Mouse (Mus musculus): ENCODE results near the gene Ppp2r1b.

Gene Ppp2r1b

GRCm38 (mm10) chr9:50836097-50836496, 9.0 kb upstream of the Ppp2r1b start:
- no peak for DNase-seq (ENCODE audit: low spot score in 2 of 2)

DNA sequence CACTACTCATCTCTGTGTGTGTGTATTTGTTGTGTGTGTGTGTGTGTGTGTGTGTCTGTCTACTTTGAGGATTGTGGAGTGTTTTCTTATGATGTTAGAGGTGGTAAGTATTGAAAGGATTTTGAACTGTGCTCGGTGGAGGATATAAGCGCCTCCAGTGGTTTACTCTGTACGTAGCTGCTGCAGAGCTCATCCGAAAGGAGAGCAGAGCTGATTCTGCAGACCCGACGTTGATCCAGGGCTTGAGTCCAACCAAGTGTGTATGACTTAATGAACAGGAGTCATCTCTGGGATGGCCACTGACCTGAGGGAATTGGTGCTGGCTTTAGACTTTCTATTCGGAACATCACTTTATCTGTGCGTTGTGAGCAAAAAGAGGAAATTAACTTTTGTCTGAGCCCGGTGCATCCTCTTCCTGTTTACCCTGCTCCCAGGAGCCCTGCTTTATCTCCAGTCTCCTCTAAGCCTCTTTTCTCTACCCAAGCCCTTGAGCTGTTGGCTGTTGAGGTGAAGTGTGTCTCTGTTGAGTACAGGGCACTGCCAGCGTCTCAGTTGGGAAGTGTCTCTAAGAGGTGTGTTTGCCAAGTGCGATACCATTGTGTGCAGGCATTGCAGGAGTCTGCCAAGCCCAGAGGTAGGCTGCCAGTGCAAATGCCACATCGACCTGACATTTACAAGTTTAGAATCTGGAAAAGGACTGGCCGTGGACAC, 3.9 kb upstream of the Ppp2r1b start:
- DNase-seq (ENCODE audit: low spot score in 2 of 2) = peak; percentile 26 to 37

DNA sequence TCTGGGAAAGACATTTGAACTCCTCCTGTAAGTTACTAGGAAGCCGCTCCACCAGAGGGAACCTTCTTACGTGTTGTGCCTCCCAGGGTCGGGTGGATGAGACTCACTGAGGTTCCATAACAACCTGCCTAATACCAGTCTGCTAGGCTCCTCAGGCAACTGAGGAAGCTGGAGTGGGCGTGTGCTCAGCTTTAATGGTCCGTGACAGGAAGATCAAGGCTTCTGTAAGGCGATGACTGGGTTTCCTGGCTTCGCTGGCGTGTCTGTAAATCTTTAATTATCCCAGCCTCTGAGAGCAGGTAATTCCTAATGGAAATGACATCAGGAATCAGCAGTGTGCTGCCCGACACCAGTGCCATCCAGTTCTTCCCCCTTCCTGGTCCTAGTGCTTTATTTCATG, 446 bp downstream of the Ppp2r1b start:
- DNase-seq (ENCODE audit: low spot score in 2 of 2) = no peak

GRCm38 (mm10) chr9:50847133-50847532, 2.0 kb downstream of the Ppp2r1b start:
- no peak for DNase-seq (ENCODE audit: low spot score in 2 of 2)

DNA sequence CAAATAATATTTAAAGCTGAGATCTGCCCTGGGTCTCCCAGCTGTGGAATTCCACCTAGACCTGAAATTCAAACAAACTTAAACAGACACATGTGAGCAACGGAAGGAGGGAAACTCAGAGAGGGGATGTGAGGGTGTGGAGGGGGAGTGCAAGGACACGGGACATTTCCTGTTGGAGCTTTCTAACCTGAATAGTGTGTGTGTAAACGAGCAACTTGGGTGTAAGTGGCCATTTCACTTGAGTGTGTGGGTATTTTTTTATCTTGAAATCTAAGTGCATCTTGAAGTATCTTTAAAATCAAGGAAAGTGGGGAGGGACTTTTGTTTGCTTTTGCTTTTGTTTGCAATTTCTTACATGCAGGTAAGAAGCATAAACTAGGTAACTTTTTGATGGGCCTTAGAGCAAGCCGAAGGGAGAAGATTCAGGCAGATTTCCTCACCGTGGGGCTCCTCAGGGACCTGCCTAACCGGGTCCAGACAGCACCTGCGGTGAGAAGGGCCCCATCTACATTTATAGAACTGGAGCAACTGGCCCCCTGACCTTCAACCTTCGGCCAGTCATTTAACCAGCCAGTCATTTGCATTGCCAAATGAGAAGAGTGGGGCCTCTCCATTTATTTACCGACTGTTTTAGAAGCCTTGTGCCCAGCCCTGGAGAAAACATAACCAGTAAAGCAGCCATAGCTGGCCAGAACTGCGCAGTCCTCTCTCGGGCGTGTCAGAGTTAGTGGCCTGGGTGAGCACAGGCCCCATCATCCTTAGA, 2.7 kb downstream of the Ppp2r1b start:
- no peak for DNase-seq (ENCODE audit: low spot score in 2 of 2)

GRCm38 (mm10) chr9:50848821-50849220, 3.7 kb downstream of the Ppp2r1b start:
- DNase-seq (ENCODE audit: low spot score in 2 of 2) = no peak

DNA sequence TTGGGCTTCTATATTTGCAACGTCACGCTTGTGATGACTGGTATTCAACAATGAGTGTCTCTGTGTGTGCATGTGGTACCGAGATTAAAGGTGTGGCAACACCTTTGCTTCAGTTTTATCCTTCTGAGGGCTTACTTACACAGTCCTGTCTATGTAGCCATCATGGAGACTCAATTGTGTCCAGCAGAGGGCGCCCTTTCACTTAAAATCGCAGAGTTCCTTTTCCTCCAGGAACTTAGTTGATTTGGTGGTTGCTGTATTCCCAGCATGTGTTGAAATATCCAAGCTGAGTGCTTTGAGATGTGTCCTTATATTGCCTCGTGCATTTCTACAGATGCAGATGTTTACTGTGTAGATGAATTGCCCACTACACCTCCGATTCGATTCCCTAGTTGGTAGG, 4.1 kb downstream of the Ppp2r1b start:
- peak; percentile 65 to 79 for DNase-seq (ENCODE audit: low spot score in 2 of 2)

DNA sequence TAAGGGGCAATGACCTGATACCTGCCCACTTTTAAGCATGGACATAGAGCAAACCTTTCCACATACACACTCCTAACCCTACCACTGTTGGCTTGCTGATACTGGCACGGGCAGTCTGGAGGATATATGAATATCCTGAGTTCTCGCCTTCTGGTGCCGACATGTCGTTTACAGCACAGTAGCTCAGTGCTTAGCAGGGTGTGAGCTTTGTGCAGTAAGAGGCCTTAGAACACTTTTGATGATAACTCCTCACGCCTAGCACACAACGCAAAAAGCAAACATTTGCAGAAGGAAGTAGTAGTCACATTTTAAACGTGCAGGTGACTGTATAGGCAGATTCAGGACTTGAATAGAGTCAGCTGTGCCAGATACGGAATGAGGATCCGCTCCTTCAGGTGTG, 4.7 kb downstream of the Ppp2r1b start:
- DNase-seq (ENCODE audit: low spot score in 2 of 2) = no peak

GRCm38 (mm10) chr9:50850271-50850670, 5.2 kb downstream of the Ppp2r1b start:
- DNase-seq (ENCODE audit: low spot score in 2 of 2) = no peak

- DNase-seq (ENCODE audit: low spot score in 2 of 2) = peak; percentile 21 to 43
These were observed 5.6 kb downstream of the Ppp2r1b start for GRCm38 (mm10) chr9:50850713-50851112.

- DNase-seq (ENCODE audit: low spot score in 2 of 2) = peak in 1 of 2 experiments; percentile 53
These were observed 7.7 kb downstream of the Ppp2r1b start for GRCm38 (mm10) chr9:50852634-50853349.

DNA sequence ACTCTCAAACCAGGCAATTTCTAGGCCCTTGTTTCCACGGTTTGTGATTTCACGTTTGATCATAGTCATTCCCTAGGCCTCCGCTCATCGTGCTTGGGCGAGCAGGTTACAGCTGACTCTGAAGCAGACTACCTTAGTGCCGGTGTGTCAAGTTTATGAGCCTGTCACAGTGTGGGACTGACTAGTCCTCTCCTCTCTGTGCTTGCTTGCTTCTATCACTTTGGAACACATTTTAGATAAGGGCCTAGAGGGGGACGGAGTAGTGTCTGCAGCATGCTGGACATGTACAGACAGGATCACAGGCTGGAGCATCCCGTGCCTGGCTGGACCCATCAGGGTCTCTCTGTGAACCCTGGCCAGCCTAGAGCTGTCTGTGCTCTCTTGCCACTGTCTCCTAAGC, 9.3 kb downstream of the Ppp2r1b start:
- peak; percentile 24 to 60 for DNase-seq (ENCODE audit: low spot score in 2 of 2)

DNA sequence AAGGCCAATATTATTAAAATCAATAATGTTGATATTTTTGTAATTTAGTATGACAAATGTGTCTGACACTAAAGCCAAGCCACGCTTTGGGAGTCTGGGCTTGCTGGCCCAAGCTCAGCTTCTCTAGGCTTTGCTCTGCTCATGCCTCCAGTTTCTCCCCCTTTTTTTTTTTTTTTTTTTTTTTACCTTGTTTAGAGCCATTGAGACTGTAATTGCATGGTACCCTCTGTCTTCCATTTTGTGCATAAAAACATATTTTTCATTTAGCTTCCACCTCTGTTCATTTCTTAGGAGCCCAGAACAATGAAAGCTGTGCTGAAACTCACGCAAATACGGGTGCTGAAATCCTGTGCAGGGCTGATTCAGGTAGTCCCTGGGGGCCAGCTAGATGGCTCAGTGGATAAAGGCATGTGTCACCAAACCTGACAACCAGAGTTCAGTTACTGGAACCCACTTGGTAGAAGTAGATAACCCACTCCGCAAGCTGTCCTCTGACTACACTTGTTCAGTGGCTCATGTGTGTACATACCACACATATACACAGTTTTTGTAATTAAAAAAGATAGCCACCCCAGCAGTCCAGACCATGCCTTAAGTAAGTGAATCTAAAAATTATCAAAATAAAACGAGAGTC, 10.1 kb downstream of the Ppp2r1b start:
- DNase-seq (ENCODE audit: low spot score in 2 of 2) = peak in 1 of 2 experiments; percentile 31

DNA sequence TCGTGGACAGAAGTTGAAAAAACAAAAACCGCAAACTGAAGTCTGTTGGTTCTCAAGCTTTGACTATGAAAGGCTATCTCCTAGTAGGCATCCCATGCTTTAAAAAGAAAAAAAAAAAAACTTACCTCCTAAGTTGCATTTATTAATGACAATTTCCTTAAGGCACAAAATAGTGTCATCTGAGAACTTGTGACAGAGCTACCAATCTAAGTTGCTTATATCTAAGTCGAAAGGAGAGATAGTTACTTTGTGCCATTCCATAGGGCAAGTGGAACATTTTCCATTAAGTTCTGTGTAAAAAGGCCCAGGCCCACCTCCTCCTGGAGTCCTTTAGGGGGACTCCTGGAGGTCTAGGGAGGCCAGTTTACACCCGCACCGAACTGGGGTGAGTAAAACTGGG, 10.7 kb downstream of the Ppp2r1b start:
- no peak for DNase-seq (ENCODE audit: low spot score in 2 of 2)

DNA sequence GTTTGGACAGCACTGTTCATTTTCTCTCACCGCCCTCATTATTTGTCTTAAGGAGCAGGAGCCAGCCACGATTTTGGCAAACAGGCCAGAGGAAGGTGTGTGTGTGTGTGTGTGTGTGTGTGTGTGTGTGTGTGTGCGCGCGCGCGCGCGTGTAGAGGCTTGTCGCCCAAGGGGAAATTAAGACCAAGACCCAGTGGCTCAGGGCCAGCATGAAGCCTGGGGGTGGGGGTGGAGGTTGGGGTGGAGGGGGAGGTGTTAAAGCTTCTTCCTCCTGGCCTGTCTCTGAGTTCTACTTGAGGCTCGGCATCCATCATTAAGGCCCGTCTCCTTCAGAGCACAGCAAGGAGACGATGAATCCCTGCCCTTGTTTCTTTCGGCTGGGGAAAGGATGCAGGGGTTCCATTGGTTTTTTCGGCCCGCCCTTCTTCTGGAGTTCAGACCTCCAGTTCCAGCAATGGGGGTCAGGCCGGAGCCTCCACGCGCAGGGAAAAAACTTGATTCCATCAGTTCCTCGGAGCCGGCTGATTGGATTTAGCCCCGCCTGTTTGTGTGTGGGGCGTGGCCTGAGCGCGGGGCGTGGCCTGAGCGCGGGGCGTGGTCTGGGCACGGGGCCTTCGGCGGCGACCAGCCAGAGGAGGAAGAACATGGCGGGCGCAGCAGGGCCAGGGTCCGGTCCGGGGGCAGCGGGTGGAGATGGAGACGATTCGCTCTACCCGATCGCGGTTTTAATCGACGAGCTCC, 11.4 kb downstream of the Ppp2r1b start:
- peak; percentile 88 to 92 for DNase-seq (ENCODE audit: low spot score in 2 of 2)

GRCm38 (mm10) chr9:50857082-50857641, 12.1 kb downstream of the Ppp2r1b start:
- no peak for DNase-seq (ENCODE audit: low spot score in 2 of 2)

GRCm38 (mm10) chr9:50858681-50859080, 13.6 kb downstream of the Ppp2r1b start:
- DNase-seq (ENCODE audit: low spot score in 2 of 2) = no peak

DNA sequence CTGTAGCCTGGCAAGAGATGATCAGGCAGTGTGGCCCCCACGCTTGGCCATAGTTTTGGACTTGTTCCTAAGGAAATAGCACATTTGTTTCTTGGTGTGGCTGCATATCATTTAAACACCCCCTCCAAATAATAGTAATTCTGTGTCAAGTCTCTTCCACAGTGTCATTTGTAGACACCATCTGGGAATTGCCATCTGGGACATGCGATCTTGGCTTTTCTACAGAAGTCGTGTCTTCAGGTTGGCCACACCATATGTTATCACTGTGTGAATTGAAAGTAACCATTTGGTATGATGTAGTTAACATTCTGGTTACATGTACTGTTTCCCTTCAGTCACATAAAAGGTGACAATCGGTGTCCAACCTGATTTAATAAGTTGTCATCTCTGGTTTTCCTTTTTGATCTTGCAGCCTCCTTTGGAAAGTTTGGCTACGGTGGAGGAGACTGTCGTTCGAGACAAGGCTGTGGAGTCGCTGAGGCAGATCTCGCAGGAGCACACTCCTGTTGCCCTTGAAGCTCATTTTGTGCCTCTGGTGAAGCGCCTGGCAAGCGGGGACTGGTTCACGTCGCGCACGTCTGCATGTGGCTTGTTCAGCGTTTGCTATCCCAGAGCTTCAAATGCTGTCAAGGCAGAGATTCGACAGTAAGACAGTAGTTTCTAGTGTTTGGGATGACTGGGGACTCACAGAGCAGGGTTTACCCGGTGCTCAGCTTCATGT, 16.2 kb downstream of the Ppp2r1b start:
- no peak for DNase-seq (ENCODE audit: low spot score in 2 of 2)

DNA sequence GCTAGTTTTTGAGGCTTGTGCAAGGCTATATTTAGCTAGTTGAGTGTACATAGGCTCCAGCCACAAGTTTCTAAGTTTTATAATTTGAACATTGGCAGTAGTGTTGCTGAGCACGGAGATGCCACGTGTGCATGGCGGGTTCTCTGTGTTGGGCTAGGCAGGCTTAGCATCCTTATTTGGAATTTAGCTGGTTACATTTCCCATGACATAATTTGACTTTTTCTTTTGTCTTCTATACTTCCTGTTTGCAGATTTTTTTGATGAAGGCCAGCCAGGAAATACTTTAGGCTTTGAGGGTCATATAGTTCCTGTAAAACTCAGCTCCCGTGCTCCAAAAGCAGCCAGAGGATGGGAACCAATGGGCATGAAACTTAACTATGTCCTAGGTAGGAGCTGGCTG, 18.7 kb downstream of the Ppp2r1b start:
- DNase-seq (ENCODE audit: low spot score in 2 of 2) = no peak

- DNase-seq (ENCODE audit: low spot score in 2 of 2) = no peak
These were observed 19.8 kb downstream of the Ppp2r1b start for GRCm38 (mm10) chr9:50864877-50865276.

Measured in spleen, postnatal 36 days (tissue).